Mouse (Mus musculus) forebrain, embryonic 16.5 days (tissue): ENCODE data around the gene Cnppd1. TPM values are rescaled to one million over a fixed set of nuclear protein-coding genes. Genes with fewer than 3 reads are reported as not detected.

ENCODE experiments used
- ATAC-seq: fragments of 200-750 bp; cut with Nextera tagmentation; 2 replicates; pipeline ENCODE4 v1.8.0; 2017; ENCODE audit warnings: mild to moderate bottlenecking, moderate library complexity
- H3K27ac ChIP-seq: fragments of 300-500 bp; sonication (generic); 2 replicates; pipeline ENCODE4 v1.5.1; 2014; ENCODE audit warnings: low read length, control low read depth
- H3K27me3 ChIP-seq: fragments of 300-500 bp; sonication (generic); replicated peaks from 2 replicates; pipeline ENCODE4 v1.6.1; 2014; ENCODE audit warnings: low read length; ENCODE audit not compliant: control insufficient read depth, insufficient read depth
- H3K36me3 ChIP-seq: fragments of 300-500 bp; sonication (generic); 2 replicates; pipeline ENCODE4 v1.6.1; 2014; ENCODE audit not compliant: control insufficient read depth, insufficient read depth
- H3K4me1 ChIP-seq: fragments of 300-500 bp; sonication (generic); replicated peaks from 2 replicates; pipeline ENCODE4 v1.6.1; 2014; ENCODE audit warnings: low read length; ENCODE audit not compliant: control insufficient read depth, insufficient read depth
- H3K4me2 ChIP-seq: fragments of 300-500 bp; sonication (generic); 2 replicates; pipeline ENCODE4 v1.6.1; 2014; ENCODE audit warnings: mild to moderate bottlenecking, low read length, control low read depth
- H3K4me3 ChIP-seq: fragments of 300-500 bp; sonication (generic); replicated peaks from 2 replicates; pipeline ENCODE4 v1.5.1; 2014; ENCODE audit warnings: mild to moderate bottlenecking, low read length, control low read depth
- H3K9ac ChIP-seq: fragments of 300-500 bp; sonication (generic); replicated peaks from 2 replicates; pipeline ENCODE4 v1.6.1; 2014; ENCODE audit warnings: low read depth, low read length, control low read depth
- H3K9me3 ChIP-seq: fragments of 300-500 bp; sonication (generic); 2 replicates; pipeline ENCODE4 v1.6.1; 2016; ENCODE audit warnings: low read length; ENCODE audit not compliant: control insufficient read depth
- WGBS: fragments of 180-500 bp; shearing (Covaris S2); extraction: QIAGEN DNeasy Blood & Tissue Kit; methylation state at CpG from one replicate; pipeline ENCODE4 v1.1.7; 2014; 5-methylcytosine and 5-hydroxymethylcytosine counted together
- polyA plus RNA-seq: library from polyadenylated mRNA; unstranded; fragments of >200 nt; fragmentation: Nextera tagmentation; extraction: Ambion mirVana; gene quantifications from 2 replicates; pipeline ENCODE4 v1.2.1, GENCODE M21; 2015

Gene Cnppd1
- polyA plus RNA-seq, 1 experiment from 2014 or later, result 58.5 TPM

DNA sequence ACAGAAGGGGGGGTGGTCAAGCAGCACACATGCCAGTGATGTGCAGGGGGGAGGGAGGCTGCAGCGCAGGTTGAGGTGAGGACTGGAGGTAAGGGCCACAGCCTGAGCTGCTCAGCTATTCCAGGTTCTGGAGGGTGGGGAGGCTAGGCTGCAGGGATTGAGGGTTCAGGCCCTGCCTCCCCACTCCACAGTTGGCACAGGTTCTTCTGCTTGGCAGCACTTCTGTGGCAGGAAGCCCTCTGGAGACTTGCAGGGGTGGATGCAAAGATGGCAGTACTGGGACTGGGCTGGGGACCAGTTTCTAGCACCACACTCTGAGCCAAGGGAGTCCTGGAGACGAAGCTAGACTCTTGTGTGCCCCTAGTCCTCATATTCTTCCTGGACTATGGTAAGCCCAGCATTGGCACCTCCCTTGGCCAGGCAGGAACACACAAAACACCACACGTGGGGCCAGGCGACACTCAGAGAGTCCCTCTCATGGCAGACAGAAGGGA is 38.9 kb upstream of the Cnppd1 start:
- Histone ChIP-seq H3K4me1 (peaks cover 21% of the 10 kb centered on the region), H3K27me3 (no peaks in the 10 kb centered on the region), H3K36me3 (peaks cover 30% of the 10 kb centered on the region), H3K4me2 (no peak overlapping the region), H3K9me3 (no peaks in the 10 kb centered on the region), H3K4me3 (no peak overlapping the region), H3K9ac (no peak overlapping the region), H3K27ac (no peak overlapping the region)
- 89% methylated on average over 4 of the region's 4 CpGs for WGBS
- no peak for ATAC-seq

DNA sequence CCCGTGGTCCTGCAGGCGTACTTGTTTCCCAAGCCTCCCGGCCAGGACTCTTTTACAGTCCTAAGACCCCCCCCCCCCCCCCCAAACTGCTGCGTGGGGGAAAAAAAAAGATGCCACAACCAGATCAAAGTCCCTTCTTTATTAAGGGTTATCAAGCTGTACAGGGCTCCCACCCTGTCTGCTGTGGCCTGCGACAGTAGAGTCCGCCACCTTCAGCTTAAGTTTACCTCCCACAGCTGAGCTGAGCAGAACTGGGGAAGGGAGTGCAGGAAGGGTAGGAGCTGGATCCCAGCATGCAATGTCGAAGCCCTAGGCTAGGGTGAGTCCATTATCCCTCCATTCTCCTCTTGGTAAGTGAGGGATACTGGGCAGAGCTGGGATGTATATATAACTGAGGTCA is 38.2 kb upstream of the Cnppd1 start:
- WGBS, result 29% methylated on average over 7 of the region's 7 CpGs

DNA sequence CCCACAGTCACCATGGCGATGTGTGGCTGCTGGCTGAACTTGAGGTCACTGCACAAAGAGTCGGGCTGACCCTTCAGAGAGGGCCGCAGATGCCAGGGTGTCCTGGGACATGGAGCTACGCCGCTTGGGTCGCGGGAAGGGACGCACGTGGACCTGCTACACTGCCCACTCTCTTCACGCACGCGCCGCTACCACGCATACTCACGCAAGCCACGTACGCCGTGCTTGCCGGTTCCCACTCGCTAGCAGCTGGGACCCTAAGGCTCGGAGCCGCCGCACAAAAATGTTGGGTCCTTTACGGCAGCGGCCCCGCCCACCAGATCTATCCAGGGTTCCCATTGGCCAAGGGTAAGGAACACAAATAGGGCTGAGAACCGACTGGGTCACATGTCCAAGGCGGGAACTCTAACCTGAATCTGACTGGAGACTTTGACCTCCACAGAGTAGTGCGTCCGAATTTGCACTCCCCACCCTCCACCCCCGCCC is 37.6 kb upstream of the Cnppd1 start, which contains the start of gene Abcb6:
TSS of gene Abcb6 (minus strand) at position 288 of the 486 bp plus-strand sequence.
- peak within 1 kb of the TSS; percentile 99 for H3K4me2 ChIP-seq
- H3K9me3 ChIP-seq, result no peaks in the 10 kb centered on the region
- WGBS, result 0% methylated on average over 31 of the region's 31 CpGs
- peaks cover 21% of the 10 kb centered on the region for H3K4me1 ChIP-seq
- H3K36me3 ChIP-seq, result peaks cover 23% of the 10 kb centered on the region
- ATAC-seq, result peak; percentile 95
- peak within 1 kb of the TSS; percentile 21 for H3K27ac ChIP-seq
- no peaks in the 10 kb centered on the region for H3K27me3 ChIP-seq
- H3K9ac ChIP-seq, result peak within 1 kb of the TSS; percentile 73
- peak within 1 kb of the TSS; percentile 53 for H3K4me3 ChIP-seq

More for the DNA sequence above, 38.2 kb upstream of the Cnppd1 start:
- peaks cover 21% of the 10 kb centered on the region for H3K4me1 ChIP-seq
- no peaks in the 10 kb centered on the region for H3K27me3 ChIP-seq
- peak overlapping the region; percentile 99 for H3K4me2 ChIP-seq
- peak overlapping the region; percentile 53 for H3K4me3 ChIP-seq
- ATAC-seq, result no peak
- no peak overlapping the region for H3K9ac ChIP-seq
- no peaks in the 10 kb centered on the region for H3K9me3 ChIP-seq
- H3K27ac ChIP-seq, result no peak overlapping the region
- peaks cover 26% of the 10 kb centered on the region for H3K36me3 ChIP-seq

DNA sequence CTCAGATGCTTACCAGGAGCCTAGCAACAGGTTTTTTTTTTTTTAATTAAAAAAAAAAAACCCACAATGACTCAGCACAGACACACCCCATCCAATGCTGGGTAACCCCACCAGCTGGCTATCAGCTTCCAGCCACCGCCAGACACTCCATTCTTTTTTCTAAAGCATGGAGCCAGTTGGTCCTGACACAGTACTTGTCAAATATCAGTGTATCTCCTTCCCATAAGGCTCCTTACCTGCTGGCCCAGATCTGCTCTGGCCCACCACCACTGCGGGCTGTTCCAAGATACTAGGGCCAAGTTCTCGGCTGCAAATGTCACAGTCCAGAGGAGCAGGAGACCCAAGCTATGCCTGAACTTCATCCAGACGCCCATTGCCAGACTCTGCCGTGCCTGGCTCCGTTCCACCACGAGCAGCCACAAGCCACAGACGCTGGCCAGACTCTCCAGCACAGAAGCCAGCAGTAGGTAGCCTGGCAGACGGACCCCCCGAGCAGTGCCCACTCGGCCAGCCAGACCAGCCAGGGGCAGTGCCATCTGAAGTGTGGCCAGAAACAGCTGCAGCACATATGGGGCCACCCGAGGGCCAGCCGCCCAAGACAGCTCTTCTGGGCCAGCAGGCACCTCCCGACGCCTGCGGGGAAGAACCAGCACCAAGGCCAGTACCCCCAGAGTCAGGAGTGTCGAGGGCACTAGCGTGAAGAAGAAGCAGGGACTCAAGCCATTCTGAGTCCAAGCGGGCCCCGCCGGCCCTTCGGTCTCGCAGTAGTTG is 37.0 kb upstream of the Cnppd1 start:
- 5% methylated on average over 23 of the region's 23 CpGs for WGBS
- peak; percentile 48 for ATAC-seq
- Histone ChIP-seq H3K9me3 (no peaks in the 10 kb centered on the region), H3K4me2 (peak overlapping the region; percentile 99), H3K27ac (peak overlapping the region; percentile 21), H3K9ac (peak overlapping the region; percentile 73), H3K4me3 (peak overlapping the region; percentile 53), H3K36me3 (peaks cover 22% of the 10 kb centered on the region), H3K4me1 (peaks cover 21% of the 10 kb centered on the region), H3K27me3 (no peaks in the 10 kb centered on the region)

DNA sequence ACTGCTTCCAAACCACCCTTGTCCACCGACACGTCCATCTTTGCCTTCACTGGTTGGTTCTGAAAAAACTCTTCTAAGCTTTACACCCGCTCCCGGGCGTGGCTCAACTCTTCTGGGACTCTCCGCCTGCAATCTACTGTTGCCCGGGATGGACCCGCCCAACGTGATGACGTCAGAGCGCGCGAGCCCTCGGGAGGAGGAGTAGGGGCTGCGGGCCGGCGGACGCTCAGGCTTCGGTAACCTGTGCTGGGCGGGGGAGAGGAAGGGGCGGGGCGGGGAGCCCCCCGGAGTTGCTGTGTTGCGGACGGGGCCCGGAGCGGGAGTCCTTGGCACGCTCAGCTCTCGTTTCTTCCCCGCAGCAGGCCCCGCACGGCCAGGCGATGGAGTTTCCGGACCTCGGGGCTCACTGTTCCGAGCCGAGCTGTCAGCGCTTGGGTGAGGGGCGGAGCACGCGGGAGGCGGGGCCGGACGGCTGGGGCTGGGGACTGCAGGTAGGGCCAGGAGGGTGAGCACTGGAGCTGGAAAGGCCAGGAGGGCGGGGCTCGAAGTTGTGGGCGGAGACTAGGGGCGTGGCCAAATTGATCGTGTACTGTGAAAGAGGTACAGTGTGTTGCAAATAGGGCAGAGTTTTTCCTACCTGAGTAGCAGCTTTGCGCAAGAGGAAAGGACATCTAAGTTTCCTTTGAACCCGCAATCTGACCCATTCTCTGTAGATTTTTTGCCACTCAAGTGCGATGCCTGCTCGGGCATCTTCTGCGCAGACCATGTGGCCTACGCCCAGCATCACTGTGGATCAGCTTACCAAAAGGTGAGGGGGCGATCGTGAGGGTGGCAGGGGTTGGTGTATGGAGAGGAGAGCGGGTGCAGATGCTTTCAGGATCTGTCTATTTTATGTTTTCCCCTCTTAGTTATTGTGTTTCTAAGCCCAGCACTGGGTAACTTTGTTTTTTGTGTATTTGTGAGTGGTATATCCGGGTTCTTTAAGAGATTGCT is 26.3 kb upstream of the Cnppd1 start, which contains the start of gene Zfand2b:
TSS of gene Zfand2b (plus strand) at position 175 of the 993 bp plus-strand sequence.
- WGBS, result under 1% methylated on average over 50 of the region's 59 CpGs
- peak; percentile 98 for ATAC-seq

DNA sequence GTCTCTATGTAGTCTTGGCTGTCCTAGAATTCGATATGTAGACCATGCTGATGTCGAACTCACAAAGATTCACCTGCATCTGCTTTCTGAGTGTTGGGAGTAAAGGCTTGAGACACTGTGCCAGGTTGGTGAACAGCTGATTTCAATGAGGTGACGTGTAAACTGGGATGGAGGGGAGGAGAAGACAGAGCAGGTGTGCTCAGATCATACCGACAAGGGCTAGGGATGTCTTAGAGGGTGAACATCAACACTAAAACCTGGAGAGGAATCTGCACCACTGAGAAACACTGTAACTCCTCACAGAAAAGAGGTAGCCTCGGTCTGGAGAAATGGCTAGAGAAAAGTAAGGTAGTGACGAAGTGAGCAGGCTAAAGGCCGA is 25.6 kb upstream of the Cnppd1 start:
- ATAC-seq, result no peak; the same call in 1 of the 2 replicates

More for the DNA sequence above, 26.3 kb upstream of the Cnppd1 start, which contains the start of gene Zfand2b:
- Histone ChIP-seq H3K4me2 (peak within 1 kb of the TSS; percentile 88), H3K27ac (peak within 1 kb of the TSS; percentile 88), H3K9me3 (no peaks in the 10 kb centered on the region), H3K36me3 (peaks cover 21% of the 10 kb centered on the region), H3K4me3 (peak within 1 kb of the TSS; percentile 93), H3K27me3 (no peaks in the 10 kb centered on the region), H3K9ac (peak within 1 kb of the TSS; percentile 89), H3K4me1 (peaks cover 13% of the 10 kb centered on the region)

DNA sequence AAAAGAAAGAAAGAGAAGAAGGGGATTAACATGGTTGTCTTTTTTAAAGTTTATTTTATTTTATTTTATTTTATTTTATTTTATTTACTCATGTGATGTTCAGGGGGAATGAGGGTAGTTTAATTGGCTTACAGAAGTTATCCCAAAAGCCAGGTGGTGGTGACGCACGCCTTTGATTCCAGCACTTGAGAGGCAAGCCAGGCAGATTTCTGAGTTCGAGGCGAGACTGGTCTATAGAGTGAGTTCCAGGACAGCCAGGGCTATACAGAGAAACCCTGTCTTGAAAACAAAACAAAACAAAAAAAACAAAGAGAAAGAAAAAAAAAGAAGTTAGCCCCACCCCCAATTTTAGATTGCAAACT is 17.7 kb upstream of the Cnppd1 start:
- 71% methylated on average over 4 of the region's 4 CpGs for WGBS
- H3K9ac ChIP-seq, result no peak overlapping the region
- H3K9me3 ChIP-seq, result no peaks in the 10 kb centered on the region
- no peak overlapping the region for H3K4me3 ChIP-seq
- H3K4me1 ChIP-seq, result no peaks in the 10 kb centered on the region
- H3K4me2 ChIP-seq, result no peak overlapping the region
- no peaks in the 10 kb centered on the region for H3K27me3 ChIP-seq
- no peak for ATAC-seq
- H3K27ac ChIP-seq, result no peak overlapping the region
- no peaks in the 10 kb centered on the region for H3K36me3 ChIP-seq

More for the DNA sequence above, 25.6 kb upstream of the Cnppd1 start:
- Histone ChIP-seq H3K27ac (peak overlapping the region; percentile 23; the same call in 1 of the 2 replicates), H3K36me3 (peaks cover 21% of the 10 kb centered on the region), H3K9me3 (no peaks in the 10 kb centered on the region), H3K4me1 (peaks cover 13% of the 10 kb centered on the region), H3K27me3 (no peaks in the 10 kb centered on the region), H3K4me3 (peak overlapping the region; percentile 93), H3K4me2 (peak overlapping the region; percentile 88), H3K9ac (peak overlapping the region; percentile 39; the same call in 1 of the 2 replicates)
- WGBS, result 6% methylated on average over 7 of the region's 7 CpGs

DNA sequence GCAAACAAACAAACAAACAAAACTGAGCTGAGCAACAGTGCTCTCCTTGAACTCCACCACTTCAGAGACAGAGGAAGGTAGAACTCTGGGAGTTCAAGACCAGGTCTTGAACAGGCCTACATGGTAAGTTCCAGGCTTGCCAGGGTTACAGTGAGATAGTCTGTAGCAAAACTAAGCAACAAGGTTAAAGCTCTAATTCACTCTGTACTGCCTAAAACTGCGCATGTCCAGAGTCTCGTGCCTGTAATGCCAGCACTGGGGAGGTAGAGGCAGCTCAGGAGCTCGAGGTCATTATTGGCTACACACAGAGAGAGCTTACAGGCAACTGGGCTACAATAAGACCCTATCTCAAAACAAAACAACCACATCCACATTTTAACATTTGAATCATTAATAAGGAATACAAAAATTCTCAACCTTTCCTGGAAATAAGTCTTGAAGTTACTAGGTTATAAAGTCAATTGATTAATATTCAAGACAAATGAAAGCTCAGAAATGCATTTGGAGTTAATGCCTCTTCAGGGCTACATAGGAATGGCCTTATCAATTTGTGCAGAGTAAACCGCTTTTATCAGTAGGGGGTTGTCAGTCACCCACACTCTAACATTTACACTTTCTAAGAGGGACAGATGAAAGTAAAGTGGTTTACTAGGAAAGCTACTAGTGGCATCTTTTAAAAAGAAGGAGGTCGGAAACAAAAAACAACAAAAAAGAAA is 17.2 kb upstream of the Cnppd1 start:
- Histone ChIP-seq H3K36me3 (no peaks in the 10 kb centered on the region), H3K27me3 (no peaks in the 10 kb centered on the region), H3K9me3 (no peaks in the 10 kb centered on the region), H3K4me1 (no peaks in the 10 kb centered on the region), H3K4me3 (no peak overlapping the region), H3K27ac (no peak overlapping the region), H3K9ac (no peak overlapping the region), H3K4me2 (no peak overlapping the region)
- 68% methylated on average over 5 of the region's 5 CpGs for WGBS
- ATAC-seq, result no peak
